Mouse (Mus musculus): ENCODE measurements around the gene Phykpl. TPM values are rescaled to one million over a fixed set of nuclear protein-coding genes. Genes with fewer than 3 reads are reported as not detected.

Gene Phykpl
- polyA plus RNA-seq, 1 experiment from 2014 or later = 10.5 TPM

DNA sequence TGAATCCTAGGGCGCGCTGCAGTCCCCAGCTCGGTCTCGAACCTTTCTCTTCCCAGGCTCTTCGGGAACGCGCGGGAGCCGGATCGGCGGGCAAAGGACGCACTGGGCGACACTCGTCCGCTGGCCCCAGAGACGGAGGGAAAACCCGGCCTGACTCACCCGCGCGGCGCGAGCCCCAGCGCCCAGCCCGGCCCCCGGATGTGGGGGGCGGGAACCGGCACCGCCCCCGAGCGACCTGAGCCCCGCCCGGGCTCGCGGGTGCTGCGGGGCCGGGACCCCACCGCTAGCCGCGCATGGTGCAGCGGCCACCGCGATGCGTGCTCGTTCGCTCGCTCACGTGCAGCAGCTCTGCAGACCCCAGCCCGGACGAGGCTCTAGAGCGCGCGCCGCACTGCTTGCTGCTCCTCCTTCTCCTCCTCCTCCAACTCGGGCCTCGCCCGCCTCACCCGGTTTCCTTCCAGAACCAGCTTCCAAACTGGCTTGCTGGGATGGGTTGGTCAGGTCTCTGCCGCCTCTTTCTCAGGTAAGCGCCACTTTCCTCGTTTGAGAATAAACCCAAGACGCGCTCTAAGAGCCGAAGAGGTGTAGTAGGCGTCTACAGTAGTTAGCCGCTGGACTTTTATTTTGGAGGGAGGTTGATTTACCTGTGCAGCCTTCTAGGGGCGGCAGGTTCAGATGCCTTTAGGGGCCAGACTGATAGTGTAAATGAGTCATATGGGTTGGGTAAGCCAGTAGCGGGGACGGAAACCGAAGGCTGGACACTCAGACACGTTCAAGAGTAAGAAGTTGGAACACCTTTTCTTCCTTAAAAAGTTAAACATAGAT lies 66.3 kb downstream of the Phykpl start, which contains the start of the genes N4bp3 and D930048N14Rik:
N4bp3 (minus strand) TSS at position 152 of the 825 bp plus-strand sequence.
D930048N14Rik (plus strand) TSS at position 264 of the 825 bp plus-strand sequence.
- peaks cover 28% of the 10 kb centered on the region for H3K27me3 ChIP-seq
- peak within 1 kb of the TSS; percentile 55; the same call in 1 of the 2 replicates for H3K27ac ChIP-seq
- 2% methylated on average over 70 of the region's 70 CpGs for WGBS
- H3K36me3 ChIP-seq = no peaks in the 10 kb centered on the region
- ATAC-seq (ENCODE audit: low FRiP score) = peak; percentile 71
- H3K9me3 ChIP-seq = no peaks in the 10 kb centered on the region
- H3K9ac ChIP-seq = peak within 1 kb of the TSS; percentile 81
- peak within 1 kb of the TSS; percentile 91 for H3K4me2 ChIP-seq
- peaks cover 41% of the 10 kb centered on the region for H3K4me1 ChIP-seq (replicated peaks)
- H3K4me3 ChIP-seq = peak within 1 kb of the TSS; percentile 67

DNA sequence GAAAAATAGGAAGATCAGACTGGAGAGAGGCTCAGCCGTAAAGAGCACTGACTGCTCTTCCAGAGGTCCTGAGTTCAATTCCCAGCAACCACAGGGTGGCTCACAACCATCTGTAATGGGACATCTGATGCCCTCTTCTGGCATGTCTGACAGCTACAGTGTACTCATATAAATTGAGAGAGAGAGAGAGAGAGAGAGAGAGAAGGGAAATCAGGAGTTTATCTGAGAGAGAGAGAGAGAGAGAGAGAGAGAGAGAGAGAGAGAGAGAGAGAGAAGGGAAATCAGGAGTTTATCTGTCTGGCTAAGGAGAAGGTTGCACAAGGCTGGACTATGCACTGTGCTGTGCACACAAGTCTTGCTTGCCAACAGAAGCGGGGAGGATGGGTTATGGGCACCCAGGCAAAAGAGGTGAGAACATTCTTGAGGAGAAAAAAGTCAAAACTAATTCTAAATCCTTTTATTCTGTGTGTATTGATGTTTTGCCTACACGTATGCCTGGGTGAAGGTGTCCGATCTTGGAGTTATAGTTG lies 68.4 kb downstream of the Phykpl start:
- no peak for ATAC-seq (ENCODE audit: low FRiP score)
- Histone ChIP-seq H3K36me3 (no peaks in the 10 kb centered on the region), H3K4me1 (replicated peaks) (peaks cover 31% of the 10 kb centered on the region), H3K27me3 (peaks cover 28% of the 10 kb centered on the region), H3K4me3 (no peak overlapping the region), H3K4me2 (no peak overlapping the region), H3K9ac (no peak overlapping the region), H3K27ac (no peak overlapping the region), H3K9me3 (no peaks in the 10 kb centered on the region)
- 93% methylated on average over 4 of the region's 4 CpGs for WGBS

DNA sequence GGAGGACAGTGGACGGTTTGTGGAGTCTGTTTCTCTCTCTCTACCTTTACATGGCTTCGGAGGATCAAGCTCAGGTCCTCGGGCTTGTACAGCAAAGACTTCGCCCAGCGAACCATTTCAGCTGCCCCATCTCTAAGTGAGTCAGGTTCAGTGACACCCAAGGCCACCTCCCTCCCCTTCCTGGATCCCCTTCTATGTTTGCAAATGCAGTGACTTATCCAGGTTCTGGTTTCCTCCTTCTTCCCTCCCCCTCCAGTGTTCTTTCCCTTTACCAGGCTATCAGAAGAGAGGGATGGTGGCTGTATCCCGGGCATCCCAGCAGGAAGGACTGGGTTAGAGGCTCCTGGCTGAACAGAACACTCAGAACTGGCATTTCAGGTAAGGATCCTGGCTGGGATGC lies 69.2 kb downstream of the Phykpl start:
- Histone ChIP-seq H3K27me3 (peaks cover 28% of the 10 kb centered on the region), H3K27ac (no peak overlapping the region), H3K4me3 (no peak overlapping the region), H3K36me3 (no peaks in the 10 kb centered on the region), H3K4me1 (replicated peaks) (peaks cover 30% of the 10 kb centered on the region), H3K9ac (no peak overlapping the region), H3K9me3 (no peaks in the 10 kb centered on the region), H3K4me2 (no peak overlapping the region)
- no peak for ATAC-seq (ENCODE audit: low FRiP score)
- WGBS = 92% methylated on average over 6 of the region's 6 CpGs

Other genes starting within 250 kb of the Phykpl start
- gene Hnrnpab, start 22.1 kb downstream of the Phykpl start, polyA plus RNA-seq (2015; fragmentation: Nextera tagmentation; extraction: Ambion mirVana) = 400 and 427 TPM in 2 replicates
- 99.6 and 108 TPM in 2 replicates for gene Nhp2, start 35.0 kb downstream of the Phykpl start, polyA plus RNA-seq (2015; fragmentation: Nextera tagmentation; extraction: Ambion mirVana)
- gene Rmnd5b, start 51.1 kb downstream of the Phykpl start, polyA plus RNA-seq (2015; fragmentation: Nextera tagmentation; extraction: Ambion mirVana) = 74.8 and 77.7 TPM in 2 replicates
- gene N4bp3, start 66.1 kb downstream of the Phykpl start, polyA plus RNA-seq (2015; fragmentation: Nextera tagmentation; extraction: Ambion mirVana) = 12.9 and 14.1 TPM in 2 replicates
- gene D930048N14Rik, start 66.2 kb downstream of the Phykpl start, polyA plus RNA-seq (2015; fragmentation: Nextera tagmentation; extraction: Ambion mirVana) = 0.63 and 0.83 TPM in 2 replicates
- gene 0610009B22Rik, start 104.1 kb downstream of the Phykpl start, polyA plus RNA-seq (2015; fragmentation: Nextera tagmentation; extraction: Ambion mirVana) = 118 and 121 TPM in 2 replicates
- gene Sec24a, start 178.9 kb downstream of the Phykpl start, polyA plus RNA-seq (2015; fragmentation: Nextera tagmentation; extraction: Ambion mirVana) = 14.8 and 15.3 TPM in 2 replicates
- 182 and 189 TPM in 2 replicates for gene Sar1b, start 178.9 kb downstream of the Phykpl start, polyA plus RNA-seq (2015; fragmentation: Nextera tagmentation; extraction: Ambion mirVana)

Data from hindbrain, embryonic 13.5 days (tissue).